Mouse (Mus musculus) liver, embryonic 14 days (tissue): ENCODE measurements around the gene Itga4. TPM values are rescaled to one million over a fixed set of nuclear protein-coding genes. Genes with fewer than 3 reads are reported as not detected.

ENCODE experiments used
- polyA plus RNA-seq: library from polyadenylated mRNA; depleted of rRNA; stranded (reverse); fragments of >200 nt; gene quantifications from 2 replicates; pipeline ENCODE4 v1.2.3, GENCODE M21; 2012; rRNA removed

Itga4 gene
- 18.5 and 21.7 TPM in 2 replicates for polyA plus RNA-seq

DNA sequence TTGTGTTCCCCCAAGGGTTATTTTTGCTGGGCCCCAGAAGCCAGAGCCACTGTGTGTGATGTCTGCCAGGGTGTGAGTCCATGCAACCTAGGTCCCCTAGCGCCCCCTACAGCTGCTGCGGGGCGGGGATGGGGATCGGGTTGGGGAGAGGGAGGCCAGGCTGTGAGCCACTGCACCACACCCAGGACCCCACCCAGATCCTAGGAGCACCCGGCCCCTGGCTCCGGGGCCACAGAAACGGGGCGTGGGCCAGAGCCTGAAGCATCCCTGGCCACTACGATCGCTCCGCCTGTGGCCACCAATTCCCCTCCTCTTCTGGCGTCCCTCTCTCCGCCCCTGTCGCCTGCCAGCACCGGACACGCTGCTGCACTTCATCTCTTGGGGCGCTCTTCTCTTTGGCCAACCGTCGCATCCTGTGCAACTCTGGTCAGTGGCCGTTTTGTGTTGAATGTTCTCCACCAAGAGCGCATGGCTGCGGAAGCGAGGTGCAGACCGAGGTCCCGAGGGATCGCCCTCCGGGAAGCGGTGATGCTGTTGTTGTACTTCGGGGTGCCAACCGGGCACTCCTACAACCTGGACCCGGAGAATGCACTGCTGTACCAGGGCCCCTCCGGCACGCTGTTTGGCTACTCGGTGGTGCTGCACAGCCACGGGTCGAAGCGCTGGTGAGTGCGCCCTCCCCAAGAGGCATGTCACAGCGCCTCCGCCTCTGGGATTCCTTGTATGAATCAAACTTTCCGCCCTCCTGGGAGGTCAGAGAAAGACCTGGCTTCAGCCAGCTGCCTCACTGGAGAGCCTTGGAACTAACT lies at the start of gene Itga4:
Itga4 (plus strand) TSS at position 235 of the 809 bp plus-strand sequence.

Other genes starting within 250 kb of the Itga4 start
- 0.01 TPM in 1 of 2 replicates, not detected in the other for gene Neurod1, start 201.3 kb downstream of the Itga4 start, polyA plus RNA-seq
- 1.3 and 1.4 TPM in 2 replicates for gene Cerkl, start 201.4 kb downstream of the Itga4 start, polyA plus RNA-seq